Mouse (Mus musculus): ENCODE data around the gene Gm21083. TPM values are rescaled to one million over a fixed set of nuclear protein-coding genes. Genes with fewer than 3 reads are reported as not detected.

The Gm21083 gene
- not detected in 2 replicates for polyA plus RNA-seq (2012; rRNA removed)

DNA sequence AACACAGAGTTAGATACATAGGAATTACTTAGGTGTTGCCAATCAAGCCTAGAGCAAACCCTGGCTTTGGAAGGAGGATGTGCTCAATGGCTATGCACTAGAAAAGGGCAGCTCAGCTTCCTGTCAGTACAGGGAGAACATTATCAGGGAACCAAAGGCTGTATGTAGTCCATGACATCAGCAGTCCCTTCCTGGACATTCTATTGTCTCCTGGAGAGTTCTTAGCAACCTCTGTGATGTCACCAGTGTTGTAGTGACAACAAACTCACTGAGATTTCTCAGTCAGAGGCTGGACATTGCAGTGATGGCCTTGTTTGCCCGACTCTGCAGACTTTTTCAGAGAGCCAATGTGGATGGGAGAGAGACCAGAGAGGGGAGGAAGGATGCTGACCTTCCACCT, at the start of gene Gm21083:
Gene Gm21083, plus strand, starts transcription at position 301 of the 400 bp plus-strand sequence.

DNA sequence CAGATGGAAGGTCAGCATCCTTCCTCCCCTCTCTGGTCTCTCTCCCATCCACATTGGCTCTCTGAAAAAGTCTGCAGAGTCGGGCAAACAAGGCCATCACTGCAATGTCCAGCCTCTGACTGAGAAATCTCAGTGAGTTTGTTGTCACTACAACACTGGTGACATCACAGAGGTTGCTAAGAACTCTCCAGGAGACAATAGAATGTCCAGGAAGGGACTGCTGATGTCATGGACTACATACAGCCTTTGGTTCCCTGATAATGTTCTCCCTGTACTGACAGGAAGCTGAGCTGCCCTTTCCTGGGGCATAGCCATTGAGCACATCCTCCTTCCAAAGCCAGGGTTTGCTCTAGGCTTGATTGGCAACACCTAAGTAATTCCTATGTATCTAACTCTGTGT, 48.0 kb upstream of the Gm21083 start, which contains the start of gene Gm21190:
Gene Gm21190, minus strand, starts transcription at position 101 of the 400 bp plus-strand sequence.

DNA sequence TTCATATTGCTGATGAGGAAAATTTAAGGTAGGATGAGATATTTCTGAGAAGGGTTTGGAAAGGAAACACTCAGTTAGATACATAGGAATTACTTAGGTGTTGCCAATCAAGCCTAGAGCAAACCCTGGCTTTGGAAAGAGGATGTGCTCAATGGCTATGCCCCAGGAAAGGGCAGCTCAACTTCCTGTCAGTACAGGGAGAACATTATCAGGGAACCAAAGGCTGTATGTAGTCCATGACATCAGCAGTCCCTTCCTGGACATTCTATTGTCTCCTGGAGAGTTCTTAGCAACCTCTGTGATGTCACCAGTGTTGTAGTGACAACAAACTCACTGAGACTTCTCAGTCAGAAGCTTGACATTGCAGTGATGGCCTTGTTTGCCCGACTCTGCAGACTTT, 41.6 kb downstream of the Gm21083 start, which contains the start of gene Speer4d:
Gene Speer4d, plus strand, starts transcription at position 301 of the 400 bp plus-strand sequence.

Other genes starting within 250 kb of the Gm21083 start
- not detected in 2 replicates for gene Gm21149, start 100.8 kb upstream of the Gm21083 start, polyA plus RNA-seq (2012; rRNA removed)
- 0.13 and 0.25 TPM in 2 replicates for gene Gm21190, start 48.1 kb upstream of the Gm21083 start, polyA plus RNA-seq (2012; rRNA removed)
- not detected in 2 replicates for gene Speer4d, start 41.7 kb downstream of the Gm21083 start, polyA plus RNA-seq (2012; rRNA removed)
- gene 4930572O03Rik, start 79.7 kb downstream of the Gm21083 start, polyA plus RNA-seq (2012; rRNA removed) = not detected in 2 replicates
- gene Speer4c, start 136.9 kb downstream of the Gm21083 start, polyA plus RNA-seq (2012; rRNA removed) = not detected in 2 replicates

Data from colon, adult 2 months (tissue).